Comparison of ENCODE assay signal across 8 mouse cellular contexts in the genomic region with DNA sequence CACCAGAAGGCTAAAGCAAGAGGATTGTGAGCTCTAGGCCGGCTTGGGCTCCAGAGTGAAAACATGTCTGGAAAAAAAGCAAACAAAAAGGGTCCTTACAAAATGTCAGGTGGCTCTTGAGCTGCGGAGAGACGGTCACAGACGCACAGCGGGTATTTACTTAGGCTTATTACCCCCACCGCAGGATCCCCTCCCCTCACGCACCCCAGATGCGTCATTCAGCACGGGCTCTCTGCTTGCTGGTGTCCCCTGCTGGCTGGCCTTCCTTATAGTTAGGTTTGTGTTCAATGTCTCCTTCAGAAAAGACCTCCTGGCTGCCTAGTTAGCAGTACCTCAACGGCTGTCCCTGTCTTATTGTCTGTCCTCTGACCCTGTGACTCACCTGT. TPM values are rescaled to one million over a fixed set of nuclear protein-coding genes. Genes with fewer than 3 reads are reported as not detected.
DNase-seq lines count a peak whose midpoint lies in the region; ATAC-seq lines count a peak whose summit lies in the region.

No protein-coding gene starts in this region.

- no peaks in the 10 kb centered on the region for H3K36me3 ChIP-seq in forebrain, embryonic 10.5 days (replicated peaks)
- no peaks in the 10 kb centered on the region for H3K36me3 ChIP-seq in intestine, embryonic 15.5 days
- no peaks in the 10 kb centered on the region for H3K36me3 ChIP-seq in stomach, embryonic 16.5 days (ENCODE audit: control insufficient read depth, insufficient read depth, low read length)

- 2% methylated on average over 10 of the region's 10 CpGs for WGBS in forebrain, embryonic 10.5 days
- 5% methylated on average over 10 of the region's 10 CpGs for WGBS in intestine, embryonic 15.5 days
- WGBS in stomach, embryonic 16.5 days = 6% methylated on average over 10 of the region's 10 CpGs

- ATAC-seq in frontal cortex, adult (ENCODE audit: low TSS enrichment) = peak; percentile 43; the same call in 1 of the 2 replicates
- 0 out of 2 replicates have a peak, but pooled peaks have one; percentile 34 for ATAC-seq in intestine, embryonic 15.5 days
- ATAC-seq in megakaryocyte progenitor cell, adult 5-6 weeks (replicated peaks; ENCODE audit: poor library complexity) = 0 out of 2 replicates have a peak, but pooled peaks have one; percentile 34
- no peak for ATAC-seq in stomach, embryonic 16.5 days (ENCODE audit: insufficient read depth, low FRiP score)

- DNase-seq in frontal cortex, postnatal 25 days (ENCODE audit: low spot score in 2 of 2) = no peak
- DNase-seq in ES-CJ7 (ENCODE audit: low read depth, low spot score) = peak; percentile 62
- DNase-seq in forebrain, embryonic 10.5 days (ENCODE audit: extremely low spot score, low spot score) = no peak
- DNase-seq in spleen, postnatal 14 days (ENCODE audit: low spot score in 2 of 2) = no peak

- H3K4me3 ChIP-seq in forebrain, embryonic 10.5 days = peak overlapping the region; percentile 84
- H3K4me3 ChIP-seq in intestine, embryonic 15.5 days (replicated peaks) = peak overlapping the region; percentile 64; the same call in 1 of the 2 replicates
- H3K4me3 ChIP-seq in stomach, embryonic 16.5 days (replicated peaks; ENCODE audit: low read length) = peak overlapping the region; percentile 71

- H3K4me2 ChIP-seq in intestine, embryonic 15.5 days (replicated peaks) = peak overlapping the region; percentile 95
- peak overlapping the region; percentile 90 for H3K4me2 ChIP-seq in stomach, embryonic 16.5 days (ENCODE audit: low read depth, low read length)

- H3K27ac ChIP-seq in forebrain, embryonic 10.5 days = peak overlapping the region; percentile 92
- peak overlapping the region; percentile 70 for H3K27ac ChIP-seq in intestine, embryonic 15.5 days
- peak overlapping the region; percentile 68; the same call in 1 of the 2 replicates for H3K27ac ChIP-seq in stomach, embryonic 16.5 days (ENCODE audit: low read length)

- H3K4me1 ChIP-seq in forebrain, embryonic 10.5 days = peaks cover 32% of the 10 kb centered on the region
- H3K4me1 ChIP-seq in intestine, embryonic 15.5 days (replicated peaks) = peaks cover 17% of the 10 kb centered on the region
- H3K4me1 ChIP-seq in stomach, embryonic 16.5 days (ENCODE audit: control insufficient read depth, insufficient read depth, low read length) = peaks cover 12% of the 10 kb centered on the region

- peaks cover 59% of the 10 kb centered on the region for H3K27me3 ChIP-seq in forebrain, embryonic 10.5 days (ENCODE audit: poor library complexity, severe bottlenecking)
- H3K27me3 ChIP-seq in intestine, embryonic 15.5 days (replicated peaks) = peaks cover 13% of the 10 kb centered on the region
- peaks cover 3% of the 10 kb centered on the region; the same call in 1 of the 2 replicates for H3K27me3 ChIP-seq in stomach, embryonic 16.5 days (ENCODE audit: control insufficient read depth, insufficient read depth, low read length)

- peaks cover 4% of the 10 kb centered on the region; the same call in 1 of the 2 replicates for H3K9me3 ChIP-seq in forebrain, embryonic 10.5 days
- H3K9me3 ChIP-seq in intestine, embryonic 15.5 days = no peaks in the 10 kb centered on the region
- no peaks in the 10 kb centered on the region for H3K9me3 ChIP-seq in stomach, embryonic 16.5 days (replicated peaks; ENCODE audit: control insufficient read depth, low read length)

- no peak overlapping the region for H3K9ac ChIP-seq in intestine, embryonic 15.5 days
- peak overlapping the region; percentile 87; the same call in 1 of the 2 replicates for H3K9ac ChIP-seq in stomach, embryonic 16.5 days (ENCODE audit: low read length)

RNA-seq across cellular contexts. Expression of gene Adgrl1, which starts 23.1 kb away (rescaled TPM):
- 11.1 and 12.5 TPM in 2 replicates for polyA plus RNA-seq in forebrain, embryonic 10.5 days (2016; fragmentation: Nextera tagmentation; extraction: Ambion mirVana)
- 11.0 and 13.4 TPM in 2 replicates for polyA plus RNA-seq in intestine, embryonic 15.5 days (2015; fragmentation: Nextera tagmentation; extraction: Ambion mirVana)
- 2.9 and 5.9 TPM in 2 replicates for total RNA-seq in megakaryocyte progenitor cell, adult 5-6 weeks (2015)
- total RNA-seq in megakaryocyte progenitor cell, adult 5-6 weeks (2017) = 2.3 and 2.4 TPM in 2 replicates
- 12.6 and 13.2 TPM in 2 replicates for polyA plus RNA-seq in stomach, embryonic 16.5 days (2015; fragmentation: Nextera tagmentation; extraction: Ambion mirVana)
